Mouse (Mus musculus) bone marrow, adult 2 months (tissue): Measurements from ENCODE around the gene Ntn5.

ENCODE experiments used
- CTCF ChIP-seq: fragments of 200-500 bp; IDR thresholded peaks from 2 replicates; pipeline ENCODE4 v1.5.1; 2011; ENCODE audit warnings: low read length, control low read depth; ENCODE audit not compliant: control insufficient read depth, insufficient read depth
- POLR2A ChIP-seq: fragments of 200-500 bp; IDR thresholded peaks from 2 replicates; pipeline ENCODE4 v1.6.1; 2011; ENCODE audit warnings: low read depth, mild to moderate bottlenecking, control low read depth, low read length, borderline replicate concordance; ENCODE audit not compliant: control insufficient read depth

DNA sequence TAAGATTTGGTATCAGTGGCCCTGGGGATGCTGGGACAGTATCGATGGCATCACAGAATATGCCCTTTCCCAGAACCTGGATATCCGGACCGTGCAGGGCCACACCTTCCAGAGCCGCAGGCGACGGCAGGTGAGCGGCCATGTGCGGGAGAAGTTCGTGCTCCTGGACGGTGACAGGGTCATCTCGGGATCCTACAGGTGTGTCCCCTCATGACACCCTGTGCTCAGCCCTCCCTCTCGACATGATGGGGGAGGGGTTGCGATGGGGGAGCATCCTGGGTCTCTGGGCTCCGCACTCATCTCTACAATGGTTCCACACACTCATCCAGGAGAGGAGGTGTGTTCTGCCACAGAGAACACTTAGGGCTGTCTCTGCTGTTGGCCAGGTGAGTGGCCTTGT is 40.0 kb downstream of the Ntn5 start:
- no peak for TF ChIP-seq CTCF
- TF ChIP-seq POLR2A = no peak
